Mouse (Mus musculus) right cerebral cortex, postnatal 10 days (tissue): ENCODE results near the gene Adrb1.

Source experiments
- DNase-seq, 2 experiments: peaks; one replicate each; pipeline ENCODE4 v3.0.0; 2021; ENCODE audit warnings: low spot score in 2 of 2

The Adrb1 gene

GRCm38 (mm10) chr19:56721387-56722211, at the start of gene Adrb1:
TSS of gene Adrb1 (plus strand) at chr19:56722199.
- peak; percentile 91 to 93 for DNase-seq

DNA sequence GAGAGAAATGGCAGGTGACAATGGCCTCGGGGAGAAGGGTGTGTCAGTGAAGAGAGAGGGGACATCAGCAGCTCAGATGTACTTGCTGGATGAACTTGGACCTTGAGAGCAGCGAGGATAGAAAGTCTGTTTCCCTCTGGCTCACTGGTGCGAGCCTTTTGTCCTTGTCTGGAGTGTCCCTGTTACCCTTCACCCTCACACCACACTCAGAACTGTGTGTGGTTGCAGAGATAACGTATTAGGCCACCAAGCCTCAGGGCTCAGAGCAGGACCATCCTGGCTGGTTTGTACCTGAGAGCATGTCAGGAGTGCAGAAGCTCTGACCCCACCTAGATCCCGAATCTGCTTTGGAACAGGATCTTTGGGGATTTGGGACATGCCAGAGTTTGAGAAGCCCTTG, 46.3 kb upstream of the Adrb1 start:
- no peak for DNase-seq

DNA sequence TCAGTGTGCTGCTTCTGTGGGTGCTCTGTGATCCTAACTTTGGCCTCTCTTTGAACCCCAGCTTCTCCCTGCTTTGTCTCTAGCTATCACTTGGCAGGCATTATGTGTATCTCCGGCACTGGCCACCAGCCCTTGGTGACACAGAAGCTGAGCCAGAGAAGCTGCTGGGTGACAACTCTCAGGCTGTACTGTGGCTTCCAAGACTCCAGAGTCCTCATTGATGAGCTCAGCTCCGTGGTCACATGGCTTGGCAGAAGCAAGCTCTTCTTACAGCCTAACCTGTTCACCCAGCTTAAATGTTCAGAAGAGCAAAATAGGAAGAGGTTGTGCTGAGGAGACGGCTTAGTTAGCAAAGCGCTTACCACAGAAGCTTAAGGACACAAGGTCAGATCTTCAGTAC, 45.5 kb upstream of the Adrb1 start:
- no peak for DNase-seq

- DNase-seq = no peak
Measured at GRCm38 (mm10) chr19:56677611-56678010, 44.4 kb upstream of the Adrb1 start.

DNA sequence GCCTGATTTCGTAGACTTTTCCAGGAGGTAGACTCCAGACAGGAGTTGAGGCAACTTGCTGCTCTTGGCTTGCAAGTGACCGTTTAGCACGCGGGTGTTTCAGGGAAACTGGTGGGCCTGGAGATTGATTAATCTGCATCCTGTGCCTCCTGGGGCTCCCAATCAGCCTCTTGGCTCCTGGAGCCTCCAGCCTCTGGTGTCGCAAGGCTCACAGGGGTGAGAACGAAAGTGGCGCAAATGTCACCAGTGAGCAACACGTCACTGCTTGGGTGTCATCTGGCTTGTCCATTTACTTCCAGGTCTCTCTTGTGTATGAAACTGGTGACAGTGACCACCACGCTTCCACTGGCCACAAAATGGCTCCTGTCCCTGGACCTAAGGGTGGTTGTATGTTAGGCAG, 43.5 kb upstream of the Adrb1 start:
- DNase-seq = no peak

DNA sequence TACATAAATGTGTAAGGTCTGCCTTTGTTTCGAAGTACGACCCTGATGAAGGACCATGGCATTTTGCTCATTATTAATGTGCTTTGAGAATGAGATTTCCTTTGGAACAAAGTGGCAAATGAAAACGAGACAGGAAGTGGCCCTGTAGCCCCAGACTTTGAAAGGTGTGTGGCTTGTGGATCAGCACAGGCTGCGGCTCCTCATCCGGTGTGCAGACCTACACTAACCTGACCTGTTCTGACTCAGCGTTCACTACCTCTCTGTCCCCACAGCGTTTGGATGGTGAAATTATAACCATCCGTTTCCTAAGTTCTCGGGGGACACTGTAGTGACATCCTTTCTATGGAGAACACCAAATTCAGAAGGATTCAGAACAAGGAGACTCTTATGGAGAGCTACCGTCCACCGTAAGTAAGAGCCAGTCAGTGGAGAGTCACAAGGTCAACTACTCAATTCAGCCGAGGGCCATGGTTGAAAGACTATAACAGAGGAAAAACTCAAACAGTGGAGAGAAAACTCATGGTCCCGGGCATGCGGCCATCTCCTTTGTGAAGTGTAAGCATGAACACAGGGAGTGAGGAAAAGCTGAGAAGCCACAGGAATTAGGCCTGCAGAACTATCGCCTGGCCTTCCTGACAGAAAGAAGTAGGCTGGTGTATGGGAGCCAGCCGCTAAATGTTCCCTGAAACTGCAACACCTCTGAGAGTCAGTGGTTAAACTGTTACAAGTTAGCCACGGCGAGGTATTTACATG, 42.6 kb upstream of the Adrb1 start:
- DNase-seq = no peak

- no peak for DNase-seq
Measured at GRCm38 (mm10) chr19:56679992-56680391, 42.0 kb upstream of the Adrb1 start.

GRCm38 (mm10) chr19:56682297-56682696, 39.7 kb upstream of the Adrb1 start:
- DNase-seq = no peak

GRCm38 (mm10) chr19:56682843-56683242, 39.2 kb upstream of the Adrb1 start:
- no peak for DNase-seq

- peak in 1 of 2 experiments; percentile 47 for DNase-seq
Measured at GRCm38 (mm10) chr19:56685515-56685914, 36.5 kb upstream of the Adrb1 start.

DNA sequence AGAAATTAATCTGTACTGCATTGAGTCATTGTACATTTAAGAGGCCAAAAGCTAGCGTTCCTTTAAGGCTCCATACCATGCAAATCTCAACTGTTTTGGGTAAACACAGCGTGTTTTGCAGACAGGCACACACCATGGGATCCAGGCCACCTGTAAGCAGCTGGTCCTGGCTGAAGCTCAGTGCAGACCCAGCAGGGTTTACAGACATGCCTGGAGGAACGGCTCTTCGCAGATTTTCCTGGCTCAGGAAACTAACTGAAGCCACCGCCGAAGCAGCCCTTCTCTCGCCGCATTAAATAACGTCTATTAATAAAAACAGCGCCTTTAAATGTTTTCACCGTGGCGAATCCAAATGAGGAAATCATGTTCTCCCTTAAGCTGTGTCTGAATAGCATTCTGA, 35.8 kb upstream of the Adrb1 start:
- no peak for DNase-seq

DNA sequence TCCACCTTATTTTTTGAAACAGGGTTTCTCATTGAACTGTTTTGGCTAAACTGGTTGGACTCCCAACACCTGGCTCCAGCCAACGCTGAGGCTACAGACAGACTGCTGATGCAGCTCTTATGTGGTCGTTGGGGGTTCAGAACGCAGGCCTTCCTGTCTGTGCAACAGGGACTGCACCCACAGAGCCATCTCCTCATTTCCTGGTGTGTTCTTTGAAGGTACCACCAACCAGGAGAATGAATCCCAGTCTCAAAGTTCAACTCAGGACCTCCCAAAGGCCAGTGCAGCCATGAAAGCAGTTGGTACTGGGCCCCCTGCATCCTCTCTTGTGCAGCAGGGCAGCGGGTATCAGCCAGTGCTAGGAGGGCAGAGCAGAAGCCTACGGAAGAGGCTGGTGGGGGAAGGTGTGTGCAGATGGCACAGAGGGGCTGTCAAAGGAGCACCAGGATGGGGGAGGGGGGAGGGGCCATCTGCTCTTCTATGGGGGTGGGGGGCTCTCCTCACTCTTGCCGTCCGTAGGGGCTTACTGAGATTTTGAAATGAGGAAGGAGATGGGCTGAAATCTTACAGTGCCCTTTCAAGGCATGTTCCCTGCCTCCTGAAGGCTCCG, 34.9 kb upstream of the Adrb1 start:
- no peak for DNase-seq

- no peak for DNase-seq
Measured at GRCm38 (mm10) chr19:56687676-56688075, 34.3 kb upstream of the Adrb1 start.

GRCm38 (mm10) chr19:56688661-56689335, 33.2 kb upstream of the Adrb1 start:
- no peak for DNase-seq

DNA sequence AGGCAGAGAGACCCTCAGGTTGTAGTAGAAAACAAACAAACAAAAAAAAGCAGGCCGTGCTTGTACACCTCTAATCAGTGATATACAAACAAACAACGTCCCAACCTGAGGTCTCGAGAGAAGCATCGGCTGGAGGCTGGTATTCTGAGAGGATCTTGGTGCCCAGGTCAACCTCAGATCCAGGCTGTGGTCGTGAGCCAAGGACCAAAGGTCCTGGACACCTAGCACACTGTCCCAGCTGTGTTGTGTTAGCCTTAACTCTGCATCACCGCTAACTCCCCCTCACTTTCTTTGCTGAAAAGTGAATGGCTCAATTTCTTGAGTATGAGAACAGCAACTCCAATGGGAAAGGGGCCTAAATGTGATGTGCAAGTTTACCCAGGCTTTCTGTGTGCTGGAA, 32.5 kb upstream of the Adrb1 start:
- DNase-seq = no peak

DNA sequence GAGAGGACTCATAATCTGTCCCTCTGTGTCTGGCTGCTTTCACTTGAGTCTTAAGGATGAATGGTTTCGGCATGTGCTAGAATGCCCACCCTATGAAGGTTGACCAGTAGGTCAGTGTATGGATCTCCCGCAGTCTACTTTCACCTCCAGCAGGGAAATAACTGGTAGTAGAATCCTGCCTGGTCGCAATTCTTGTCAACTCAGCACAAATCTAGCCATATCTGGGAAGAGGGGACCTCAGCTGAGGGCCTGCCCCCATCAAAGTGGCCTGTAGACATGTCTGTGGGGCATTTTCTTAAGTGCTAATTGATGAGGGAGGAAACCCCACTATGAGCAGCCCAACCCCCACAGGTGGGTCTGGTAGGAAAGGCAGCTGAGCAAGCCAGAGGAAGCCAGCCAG, 30.9 kb upstream of the Adrb1 start:
- no peak for DNase-seq

- DNase-seq = no peak
Measured at GRCm38 (mm10) chr19:56692451-56692850, 29.5 kb upstream of the Adrb1 start.

- DNase-seq = peak; percentile 71 to 82
Measured at GRCm38 (mm10) chr19:56697370-56698144, 24.4 kb upstream of the Adrb1 start.

DNA sequence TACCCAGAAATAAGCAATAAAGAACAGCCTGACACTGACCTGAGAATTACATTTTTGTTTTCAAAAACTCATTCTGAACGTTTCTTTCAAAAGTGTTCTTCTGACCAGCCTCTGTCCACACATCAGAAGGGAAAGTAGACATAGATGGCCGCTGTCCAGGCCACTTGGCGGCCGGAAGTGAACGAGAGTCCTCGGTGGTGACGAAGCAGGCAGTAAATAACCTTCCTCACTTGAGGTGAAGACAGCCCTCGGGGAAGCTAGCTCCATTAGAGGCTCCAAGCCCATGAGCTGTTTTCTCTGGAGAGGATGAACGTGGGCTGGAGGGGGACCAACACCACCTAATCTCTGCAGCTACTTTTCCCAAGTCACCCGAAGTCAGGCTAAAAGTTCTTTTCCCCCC, 21.2 kb upstream of the Adrb1 start:
- DNase-seq = no peak

- DNase-seq = no peak
Measured at GRCm38 (mm10) chr19:56701404-56702033, 20.5 kb upstream of the Adrb1 start.

DNA sequence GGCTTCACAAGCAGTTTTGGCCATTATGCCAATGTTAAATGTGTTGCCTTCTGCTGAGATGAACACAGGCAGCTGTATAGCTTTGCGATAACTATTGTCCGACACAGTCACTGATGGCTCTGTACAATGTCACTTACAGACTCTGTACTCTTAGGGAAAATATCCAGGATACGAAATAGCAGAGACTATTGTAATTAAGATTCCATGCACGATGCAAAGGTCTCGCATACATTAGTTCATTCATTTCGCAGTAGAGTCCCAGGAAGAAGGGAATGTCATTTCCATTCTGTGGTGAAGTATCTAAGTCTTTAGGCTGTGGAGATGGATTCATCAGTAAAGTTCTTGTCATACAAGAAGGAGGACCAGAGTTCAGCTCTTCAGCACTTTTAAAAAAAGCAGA, 20.0 kb upstream of the Adrb1 start:
- DNase-seq = no peak
